Mouse (Mus musculus) CH12.LX (cell line): ENCODE results near the gene Kcnh6.

Experiments
- BHLHE40 ChIP-seq: IDR thresholded peaks from 2 replicates; pipeline ENCODE4 v1.6.1; 2011; ENCODE audit warnings: mild to moderate bottlenecking, low read depth, low read length, improper control_type of control experiment
- CTCF ChIP-seq, 2 experiments: IDR thresholded peaks in 1 of 2; conservative IDR thresholded peaks in 1 of 2; 2 replicates each; pipeline ENCODE4 v1.5.1; 2011 to 2012; ENCODE audit warnings: low read depth in 2 of 2, low read length in 2 of 2, improper control_type of control experiment in 1 of 2, inconsistent platforms in 1 of 2, mild to moderate bottlenecking in 1 of 2, moderate library complexity in 1 of 2
- ETS1 ChIP-seq: conservative IDR thresholded peaks from 2 replicates; pipeline ENCODE4 v1.6.1; 2012; ENCODE audit warnings: low read depth, mild to moderate bottlenecking, inconsistent platforms, low read length, improper control_type of control experiment, moderate library complexity
- JUND ChIP-seq: conservative IDR thresholded peaks from 2 replicates; pipeline ENCODE4 v1.6.1; 2011; ENCODE audit warnings: low read depth, low read length, improper control_type of control experiment
- MAX ChIP-seq: IDR thresholded peaks from 2 replicates; pipeline ENCODE4 v1.6.1; 2011; ENCODE audit warnings: low read length, improper control_type of control experiment
- PAX5 ChIP-seq: IDR thresholded peaks from 2 replicates; pipeline ENCODE4 v1.6.1; 2012; ENCODE audit warnings: low read length, inconsistent platforms, mixed read lengths
- POLR2A ChIP-seq: IDR thresholded peaks from 2 replicates; pipeline ENCODE4 v1.6.1; 2011; ENCODE audit warnings: low read depth, mild to moderate bottlenecking, improper control_type of control experiment, low read length
- POLR2AphosphoS2 ChIP-seq: IDR thresholded peaks from 2 replicates; pipeline ENCODE4 v1.6.1; 2011; ENCODE audit warnings: low read depth, low read length, improper control_type of control experiment
- RAD21 ChIP-seq: IDR thresholded peaks from 2 replicates; pipeline ENCODE4 v1.6.1; 2011; ENCODE audit warnings: low read depth, mild to moderate bottlenecking, low read length, improper control_type of control experiment, moderate library complexity
- RCOR1 ChIP-seq: conservative IDR thresholded peaks from 2 replicates; pipeline ENCODE4 v1.6.1; 2012; ENCODE audit warnings: low read depth, mild to moderate bottlenecking, inconsistent platforms, low read length, improper control_type of control experiment
- TBP ChIP-seq: conservative IDR thresholded peaks from 2 replicates; pipeline ENCODE4 v1.6.1; 2011; ENCODE audit warnings: low read depth, low read length, improper control_type of control experiment
- ZKSCAN1 ChIP-seq: IDR thresholded peaks from 2 replicates; pipeline ENCODE4 v1.6.1; 2012; ENCODE audit warnings: low read depth, inconsistent platforms, low read length, improper control_type of control experiment, borderline replicate concordance
- ZMIZ1 ChIP-seq: IDR thresholded peaks from 2 replicates; pipeline ENCODE4 v1.6.1; 2012; ENCODE audit warnings: low read depth, mild to moderate bottlenecking, inconsistent platforms, low read length, improper control_type of control experiment

- no peak for TF ChIP-seq ZKSCAN1
- no peak for TF ChIP-seq POLR2A
- TF ChIP-seq CTCF (conservative IDR thresholded peaks at IDR 0.05 in 1 of 2, IDR thresholded peaks at IDR 0.05 in 1 of 2; ENCODE audit: low read depth in 2 of 2, low read length in 2 of 2): peak in 1 of 2 experiments; percentile 35; a peak in 1 of 4 replicates
- no peak for TF ChIP-seq ZMIZ1
- TF ChIP-seq TBP: no peak
- no peak for TF ChIP-seq MAX
- TF ChIP-seq PAX5: no peak
- no peak for TF ChIP-seq ETS1
- no peak for TF ChIP-seq JUND
- no peak for TF ChIP-seq POLR2AphosphoS2
- TF ChIP-seq RAD21: no peak; the same call in 1 of the 2 replicates
- TF ChIP-seq RCOR1: no peak
- no peak for TF ChIP-seq BHLHE40
Observed at GRCm38 (mm10) chr11:105964691-105965090, 43.2 kb upstream of the Kcnh6 start.
